Mouse (Mus musculus): Measurements from ENCODE around the gene Ang2. TPM values are rescaled to one million over a fixed set of nuclear protein-coding genes. Genes with fewer than 3 reads are reported as not detected.

Gene Ang2
- polyA plus RNA-seq (2017; shearing (Covaris generic)), result not detected

GRCm38 (mm10) chr14:51199098-51200023 is at the start of gene Ang2:
Gene Ang2, minus strand, starts transcription at chr14:51199148.

GRCm38 (mm10) chr14:51203115-51203514 is 4.2 kb upstream of the Ang2 start, which contains the start of gene Ear14:
Gene Ear14, plus strand, starts transcription at chr14:51203391.

GRCm38 (mm10) chr14:51161976-51162375 is 37.0 kb downstream of the Ang2 start, which contains the start of gene Rnase2b:
Gene Rnase2b, plus strand, starts transcription at chr14:51162260.

GRCm38 (mm10) chr14:51146685-51147084 is 52.3 kb downstream of the Ang2 start, which contains the start of gene Rnase1:
Gene Rnase1, minus strand, starts transcription at chr14:51146785.

Other genes starting within 250 kb of the Ang2 start
- 1.1 TPM for gene Pnp2, start 243.2 kb downstream of the Ang2 start, polyA plus RNA-seq (2017; shearing (Covaris generic))
- not detected for gene Rnase10, start 191.4 kb downstream of the Ang2 start, polyA plus RNA-seq (2017; shearing (Covaris generic))
- gene Rnase9, start 157.3 kb downstream of the Ang2 start, polyA plus RNA-seq (2017; shearing (Covaris generic)), result not detected
- not detected for gene Rnase11, start 149.0 kb downstream of the Ang2 start, polyA plus RNA-seq (2017; shearing (Covaris generic))
- not detected for gene Rnase12, start 141.5 kb downstream of the Ang2 start, polyA plus RNA-seq (2017; shearing (Covaris generic))
- not detected for gene Olfr750, start 124.7 kb downstream of the Ang2 start, polyA plus RNA-seq (2017; shearing (Covaris generic))
- gene Rnase4, start 108.1 kb downstream of the Ang2 start, polyA plus RNA-seq (2017; shearing (Covaris generic)), result 19.2 TPM
- gene Ang, start 108.0 kb downstream of the Ang2 start, polyA plus RNA-seq (2017; shearing (Covaris generic)), result 3.6 TPM
- gene Eddm3b, start 84.7 kb downstream of the Ang2 start, polyA plus RNA-seq (2017; shearing (Covaris generic)), result not detected
- 0.93 TPM for gene Rnase6, start 75.2 kb downstream of the Ang2 start, polyA plus RNA-seq (2017; shearing (Covaris generic))
- not detected for gene Rnase1, start 52.4 kb downstream of the Ang2 start, polyA plus RNA-seq (2017; shearing (Covaris generic))
- not detected for gene Rnase2b, start 36.9 kb downstream of the Ang2 start, polyA plus RNA-seq (2017; shearing (Covaris generic))
- gene Ear14, start 4.2 kb upstream of the Ang2 start, polyA plus RNA-seq (2017; shearing (Covaris generic)), result not detected
- gene Rnase2a, start 57.0 kb upstream of the Ang2 start, polyA plus RNA-seq (2017; shearing (Covaris generic)), result not detected
- gene Gm7247, start 162.6 kb upstream of the Ang2 start, polyA plus RNA-seq (2017; shearing (Covaris generic)), result not detected
- gene Vmn2r88, start 211.7 kb upstream of the Ang2 start, polyA plus RNA-seq (2017; shearing (Covaris generic)), result not detected

Measured in CD4-positive, CD25-positive, alpha-beta regulatory T cell, adult 9 weeks (primary cell).